Mouse (Mus musculus): ENCODE results near the gene Atxn1.

GRCm38 (mm10) chr13:45940714-45941113 is 24.1 kb downstream of the Atxn1 start:
- TF ChIP-seq POLR2A (IDR thresholded peaks at IDR 0.05; ENCODE audit: borderline replicate concordance, extremely low read depth, low read depth, low read length) (no peak), CTCF (IDR thresholded peaks at IDR 0.05; ENCODE audit: insufficient read depth, low read length) (no peak)

Data from lung, adult 2 months (tissue).